Mouse (Mus musculus): Measurements from ENCODE around the gene Rreb1. TPM values are rescaled to one million over a fixed set of nuclear protein-coding genes. Genes with fewer than 3 reads are reported as not detected.

Gene Rreb1
- polyA plus RNA-seq, 1 experiment from 2014 or later = 8.8 TPM

GRCm38 (mm10) chr13:37912591-37913467, 134.6 kb downstream of the Rreb1 start:
- Histone ChIP-seq H3K27me3 (replicated peaks) (no peaks in the 10 kb centered on the region), H3K9me3 (replicated peaks) (no peaks in the 10 kb centered on the region), H3K4me2 (no peak overlapping the region), H3K9ac (no peak overlapping the region), H3K36me3 (peaks cover 98% of the 10 kb centered on the region), H3K4me3 (no peak overlapping the region), H3K4me1 (peaks cover 33% of the 10 kb centered on the region), H3K27ac (peak overlapping the region; percentile 14; the same call in 1 of the 2 replicates)
- 0 out of 2 replicates have a peak, but pooled peaks have one; percentile 41 for ATAC-seq
- WGBS (ENCODE audit: insufficient replicate concordance) = 72% methylated on average over 12 of the region's 12 CpGs

GRCm38 (mm10) chr13:37913963-37914362, 135.8 kb downstream of the Rreb1 start:
- peaks cover 98% of the 10 kb centered on the region for H3K36me3 ChIP-seq
- H3K4me2 ChIP-seq = no peak overlapping the region
- no peak overlapping the region for H3K9ac ChIP-seq
- WGBS (ENCODE audit: insufficient replicate concordance) = 52% methylated on average over 3 of the region's 3 CpGs
- H3K27ac ChIP-seq = no peak overlapping the region
- ATAC-seq = no peak
- no peak overlapping the region for H3K4me3 ChIP-seq
- no peaks in the 10 kb centered on the region for H3K9me3 ChIP-seq (replicated peaks)
- peaks cover 25% of the 10 kb centered on the region for H3K4me1 ChIP-seq
- H3K27me3 ChIP-seq (replicated peaks) = no peaks in the 10 kb centered on the region

DNA sequence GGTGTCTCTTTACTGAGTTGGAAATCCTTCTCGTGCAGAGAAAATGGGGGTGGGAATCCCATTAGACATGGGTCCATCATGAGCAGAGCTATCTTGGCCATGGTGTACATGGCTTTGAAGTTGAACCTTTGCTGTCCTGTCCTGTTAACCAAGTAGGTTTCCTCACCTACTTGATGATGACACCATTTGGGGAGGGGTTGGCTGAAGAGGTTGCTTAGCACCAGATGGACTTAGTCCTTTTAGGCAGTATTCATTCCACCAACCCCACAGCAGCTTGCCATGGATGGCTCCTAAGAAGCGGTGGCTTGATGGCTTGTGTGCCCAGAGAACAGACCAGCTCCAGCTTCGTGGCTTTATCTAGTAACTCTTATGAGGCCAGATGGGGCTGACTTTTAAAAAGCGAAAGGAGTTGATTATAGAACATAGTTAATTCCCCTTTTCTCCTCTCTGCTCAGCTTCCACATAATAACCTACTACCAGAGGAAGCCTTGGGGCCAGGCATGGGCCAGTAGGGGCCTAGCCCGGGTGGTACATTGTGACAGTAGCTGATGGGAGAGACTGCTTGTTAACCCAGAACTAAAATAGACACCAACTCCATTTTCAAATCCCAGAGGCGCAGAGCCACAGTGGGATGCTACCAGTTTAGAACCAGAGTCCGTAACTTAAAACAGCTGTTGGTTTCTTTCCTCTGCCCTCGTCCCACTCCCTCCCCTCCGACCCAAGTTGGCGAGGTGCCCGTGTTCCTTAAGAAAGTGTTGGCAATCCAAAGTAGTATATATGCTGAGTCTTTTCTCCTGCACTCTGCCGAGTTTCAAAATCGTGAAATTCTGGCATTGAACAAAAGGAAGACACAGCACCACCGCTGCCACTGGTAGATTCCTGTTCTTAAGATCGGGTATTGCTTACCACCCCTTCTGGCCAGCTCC, 140.4 kb downstream of the Rreb1 start:
- Histone ChIP-seq H3K9me3 (replicated peaks) (no peaks in the 10 kb centered on the region), H3K4me3 (no peak overlapping the region), H3K27me3 (replicated peaks) (no peaks in the 10 kb centered on the region), H3K27ac (no peak overlapping the region), H3K4me1 (no peaks in the 10 kb centered on the region), H3K36me3 (peaks cover 99% of the 10 kb centered on the region), H3K9ac (no peak overlapping the region), H3K4me2 (no peak overlapping the region)
- WGBS (ENCODE audit: insufficient replicate concordance) = 85% methylated on average over 15 of the region's 15 CpGs
- no peak for ATAC-seq

DNA sequence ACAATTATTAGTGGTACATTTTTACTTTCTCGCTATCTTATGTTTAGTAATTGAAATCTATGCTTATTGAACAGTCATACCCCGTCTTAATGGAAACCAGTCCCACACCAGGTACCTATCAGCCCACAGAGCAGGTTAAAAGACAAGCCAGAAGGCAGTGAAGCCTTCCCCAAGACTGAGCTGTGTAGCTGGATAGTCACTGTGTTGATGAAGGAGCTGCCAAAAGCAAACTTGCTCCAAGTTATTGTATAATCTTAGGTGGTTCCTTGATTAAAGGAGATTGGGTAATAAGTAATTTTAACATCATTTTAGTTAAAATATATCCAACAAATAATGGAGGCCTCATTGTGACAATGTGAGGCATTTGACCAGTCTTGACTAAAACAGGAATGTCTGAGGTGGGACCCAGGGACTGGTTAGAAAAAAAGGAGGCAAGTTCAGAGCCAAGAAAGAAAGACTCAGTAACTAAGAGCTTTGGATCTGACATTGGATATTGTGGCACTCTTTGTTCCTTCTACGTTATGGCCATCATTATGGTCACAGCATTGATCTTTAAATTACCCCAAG, 141.6 kb downstream of the Rreb1 start:
- no peak overlapping the region for H3K27ac ChIP-seq
- no peak overlapping the region for H3K9ac ChIP-seq
- H3K36me3 ChIP-seq = peaks cover 100% of the 10 kb centered on the region
- no peak overlapping the region for H3K4me2 ChIP-seq
- no peaks in the 10 kb centered on the region for H3K27me3 ChIP-seq (replicated peaks)
- no peak overlapping the region for H3K4me3 ChIP-seq
- H3K4me1 ChIP-seq = no peaks in the 10 kb centered on the region
- ATAC-seq = no peak
- no peaks in the 10 kb centered on the region for H3K9me3 ChIP-seq (replicated peaks)
- 80% methylated on average over 3 of the region's 3 CpGs for WGBS (ENCODE audit: insufficient replicate concordance)

DNA sequence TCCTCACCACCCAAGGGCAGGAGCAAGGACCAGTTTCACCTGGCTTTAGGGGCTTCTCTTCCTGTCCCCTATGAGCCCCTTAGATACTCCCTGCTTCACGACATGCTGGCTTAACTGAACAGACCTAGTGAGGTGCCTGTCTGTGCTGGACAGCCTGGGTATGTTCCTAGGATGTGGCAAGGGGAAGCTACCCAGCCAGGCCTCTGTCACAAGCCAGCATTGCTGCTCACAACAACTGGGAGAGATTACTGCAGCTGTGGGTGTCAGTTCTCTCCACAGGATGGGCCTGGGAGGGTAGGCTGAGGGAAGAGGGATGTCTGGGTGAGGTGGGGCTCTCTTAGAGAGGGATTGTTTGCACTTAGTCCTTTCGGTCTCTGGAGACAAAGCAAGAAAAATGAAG, 142.5 kb downstream of the Rreb1 start:
- Histone ChIP-seq H3K9ac (no peak overlapping the region), H3K36me3 (peaks cover 100% of the 10 kb centered on the region), H3K4me2 (no peak overlapping the region), H3K9me3 (replicated peaks) (no peaks in the 10 kb centered on the region), H3K4me1 (no peaks in the 10 kb centered on the region), H3K27ac (no peak overlapping the region), H3K4me3 (no peak overlapping the region), H3K27me3 (replicated peaks) (no peaks in the 10 kb centered on the region)
- WGBS (ENCODE audit: insufficient replicate concordance) = 86% methylated on average over 2 of the region's 2 CpGs
- ATAC-seq = no peak

- ATAC-seq = no peak
- no peak overlapping the region for H3K4me3 ChIP-seq
- H3K27ac ChIP-seq = no peak overlapping the region
- H3K4me2 ChIP-seq = no peak overlapping the region
- WGBS (ENCODE audit: insufficient replicate concordance) = 82% methylated on average over 4 of the region's 4 CpGs
- peaks cover 98% of the 10 kb centered on the region for H3K36me3 ChIP-seq
- H3K4me1 ChIP-seq = no peaks in the 10 kb centered on the region
- H3K27me3 ChIP-seq (replicated peaks) = no peaks in the 10 kb centered on the region
- no peaks in the 10 kb centered on the region for H3K9me3 ChIP-seq (replicated peaks)
- no peak overlapping the region for H3K9ac ChIP-seq
Measured at GRCm38 (mm10) chr13:37923091-37923490, 144.9 kb downstream of the Rreb1 start.

DNA sequence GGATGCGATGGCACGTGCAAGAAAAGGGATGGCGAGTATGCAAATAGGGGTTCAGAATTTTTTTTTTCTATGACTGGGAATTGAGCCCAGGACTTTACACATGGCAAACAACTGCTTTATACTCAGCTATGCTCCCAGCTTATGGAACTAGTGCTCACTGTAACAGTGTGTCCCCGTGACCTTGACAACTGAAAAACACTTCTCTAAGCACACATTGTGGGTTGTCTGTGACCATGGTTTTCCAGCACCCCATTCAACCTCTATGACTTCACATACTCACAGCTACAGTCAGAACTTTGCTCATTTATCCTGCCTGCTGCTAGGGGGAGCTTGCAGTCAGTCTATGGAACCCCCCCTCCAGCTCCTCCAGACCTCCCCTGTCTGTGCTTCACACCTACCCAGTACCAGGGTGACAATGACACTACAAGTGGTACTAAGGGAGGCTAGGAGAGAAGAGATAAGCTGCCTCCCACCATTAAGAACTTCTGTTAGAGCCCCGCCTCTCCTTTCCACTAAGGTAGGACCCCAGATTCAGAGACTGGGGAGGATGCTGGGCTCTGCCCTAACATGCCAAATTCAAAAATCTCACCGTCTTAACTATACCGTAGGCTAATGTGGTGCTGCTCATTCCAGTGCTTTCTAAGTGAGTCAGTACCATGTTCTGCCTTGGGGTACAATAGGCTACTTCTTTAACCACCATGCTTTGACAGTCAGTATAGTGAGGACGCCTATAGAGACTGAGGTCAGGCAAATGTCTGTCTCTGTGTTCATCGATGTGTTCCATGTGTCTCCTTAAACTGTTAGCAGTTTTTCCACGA, 145.7 kb downstream of the Rreb1 start:
- H3K9ac ChIP-seq = no peak overlapping the region

GRCm38 (mm10) chr13:37924461-37924948, 146.3 kb downstream of the Rreb1 start:
- no peaks in the 10 kb centered on the region for H3K9me3 ChIP-seq (replicated peaks)
- no peak overlapping the region for H3K4me3 ChIP-seq
- WGBS (ENCODE audit: insufficient replicate concordance) = 75% methylated on average over 4 of the region's 4 CpGs
- no peak for ATAC-seq
- no peak overlapping the region for H3K27ac ChIP-seq
- H3K36me3 ChIP-seq = peaks cover 98% of the 10 kb centered on the region
- H3K27me3 ChIP-seq (replicated peaks) = no peaks in the 10 kb centered on the region
- H3K4me2 ChIP-seq = no peak overlapping the region
- H3K9ac ChIP-seq = no peak overlapping the region
- no peaks in the 10 kb centered on the region for H3K4me1 ChIP-seq

More for the DNA sequence above, 145.7 kb downstream of the Rreb1 start:
- no peak for ATAC-seq
- Histone ChIP-seq H3K9me3 (replicated peaks) (no peaks in the 10 kb centered on the region), H3K4me2 (no peak overlapping the region), H3K27ac (no peak overlapping the region), H3K4me3 (no peak overlapping the region), H3K27me3 (replicated peaks) (no peaks in the 10 kb centered on the region), H3K36me3 (peaks cover 98% of the 10 kb centered on the region), H3K4me1 (no peaks in the 10 kb centered on the region)
- 84% methylated on average over 10 of the region's 10 CpGs for WGBS (ENCODE audit: insufficient replicate concordance)

- H3K4me1 ChIP-seq = no peaks in the 10 kb centered on the region
- WGBS (ENCODE audit: insufficient replicate concordance) = 75% methylated on average over 3 of the region's 3 CpGs
- ATAC-seq = no peak
- H3K27me3 ChIP-seq (replicated peaks) = no peaks in the 10 kb centered on the region
- H3K9me3 ChIP-seq (replicated peaks) = no peaks in the 10 kb centered on the region
- H3K4me2 ChIP-seq = no peak overlapping the region
- H3K4me3 ChIP-seq = no peak overlapping the region
- no peak overlapping the region for H3K9ac ChIP-seq
- no peak overlapping the region for H3K27ac ChIP-seq
- peaks cover 98% of the 10 kb centered on the region for H3K36me3 ChIP-seq
Measured at GRCm38 (mm10) chr13:37926394-37926793, 148.2 kb downstream of the Rreb1 start.

GRCm38 (mm10) chr13:37929532-37929931, 151.3 kb downstream of the Rreb1 start:
- Histone ChIP-seq H3K4me3 (no peak overlapping the region), H3K4me1 (0 out of 2 replicates have a peak, but pooled peaks cover 4% of the 10 kb centered on the region), H3K4me2 (no peak overlapping the region), H3K36me3 (peaks cover 96% of the 10 kb centered on the region), H3K9me3 (replicated peaks) (no peaks in the 10 kb centered on the region), H3K9ac (no peak overlapping the region), H3K27me3 (replicated peaks) (no peaks in the 10 kb centered on the region), H3K27ac (no peak overlapping the region)
- 88% methylated on average over 17 of the region's 17 CpGs for WGBS (ENCODE audit: insufficient replicate concordance)
- ATAC-seq = no peak

GRCm38 (mm10) chr13:37930091-37930490, 151.9 kb downstream of the Rreb1 start:
- WGBS (ENCODE audit: insufficient replicate concordance) = 86% methylated on average over 13 of the region's 13 CpGs
- Histone ChIP-seq H3K4me2 (no peak overlapping the region), H3K4me1 (0 out of 2 replicates have a peak, but pooled peaks cover 4% of the 10 kb centered on the region), H3K4me3 (no peak overlapping the region), H3K27ac (no peak overlapping the region), H3K9ac (no peak overlapping the region), H3K9me3 (replicated peaks) (no peaks in the 10 kb centered on the region), H3K27me3 (replicated peaks) (no peaks in the 10 kb centered on the region), H3K36me3 (peaks cover 96% of the 10 kb centered on the region)
- ATAC-seq = no peak

Measured in liver, embryonic 12.5 days (tissue).